Mouse (Mus musculus) forebrain, embryonic 13.5 days (tissue): ENCODE data around the gene Sema3f. TPM values are rescaled to one million over a fixed set of nuclear protein-coding genes. Genes with fewer than 3 reads are reported as not detected.
A peak's percentile ranks its signal among the peaks of the same experiment; 100 is the strongest.

ENCODE experiments used
- ATAC-seq: fragments of 200-750 bp; cut with Nextera tagmentation; 2 replicates; pipeline ENCODE4 v1.8.0; 2017
- H3K27ac ChIP-seq: fragments of 300-500 bp; sonication (generic); 2 replicates; pipeline ENCODE4 v1.5.1; 2015; ENCODE audit warnings: inconsistent platforms, mild to moderate bottlenecking, moderate library complexity
- H3K27me3 ChIP-seq: fragments of 300-500 bp; sonication (generic); 2 replicates; pipeline ENCODE4 v1.6.1; 2015; ENCODE audit warnings: mild to moderate bottlenecking, inconsistent platforms
- H3K36me3 ChIP-seq: fragments of 300-500 bp; sonication (generic); 2 replicates; pipeline ENCODE4 v1.6.1; 2015; ENCODE audit warnings: mild to moderate bottlenecking, inconsistent platforms; ENCODE audit not compliant: poor library complexity, severe bottlenecking
- H3K4me1 ChIP-seq: fragments of 300-500 bp; sonication (generic); 2 replicates; pipeline ENCODE4 v1.6.1; 2015; ENCODE audit warnings: inconsistent platforms
- H3K4me2 ChIP-seq: fragments of 300-500 bp; sonication (generic); 2 replicates; pipeline ENCODE4 v1.6.1; 2015; ENCODE audit warnings: inconsistent platforms, mild to moderate bottlenecking, moderate library complexity
- H3K4me3 ChIP-seq: fragments of 300-500 bp; sonication (generic); 2 replicates; pipeline ENCODE4 v1.5.1; 2015; ENCODE audit warnings: mild to moderate bottlenecking, inconsistent platforms
- H3K9ac ChIP-seq: fragments of 300-500 bp; sonication (generic); 2 replicates; pipeline ENCODE4 v1.6.1; 2015; ENCODE audit warnings: mild to moderate bottlenecking, inconsistent platforms
- H3K9me3 ChIP-seq: fragments of 300-500 bp; sonication (generic); replicated peaks from 2 replicates; pipeline ENCODE4 v1.6.1; 2016; ENCODE audit warnings: inconsistent platforms
- WGBS: fragments of 180-500 bp; shearing (Covaris S2); methylation state at CpG from one replicate; pipeline ENCODE4 v1.1.7; 2015; 5-methylcytosine and 5-hydroxymethylcytosine counted together
- polyA plus RNA-seq: library from polyadenylated mRNA; unstranded; fragments of >200 nt; fragmentation: Nextera tagmentation; extraction: Ambion mirVana; gene quantifications from 2 replicates; pipeline ENCODE4 v1.2.1, GENCODE M21; 2015

Sema3f gene
- polyA plus RNA-seq, 1 experiment from 2014 or later, result 6.8 TPM

- peak; percentile 81 for ATAC-seq
- Histone ChIP-seq H3K36me3 (no peaks in the 10 kb centered on the region), H3K9me3 (no peaks in the 10 kb centered on the region), H3K4me1 (peaks cover 25% of the 10 kb centered on the region), H3K27ac (peak overlapping the region; percentile 75), H3K4me2 (peak overlapping the region; percentile 14; the same call in 1 of the 2 replicates), H3K27me3 (no peaks in the 10 kb centered on the region), H3K4me3 (no peak overlapping the region), H3K9ac (peak overlapping the region; percentile 26)
- WGBS, result 21% methylated on average over 12 of the region's 12 CpGs
Observed at GRCm38 (mm10) chr9:107650708-107651481, 59.4 kb downstream of the Sema3f start.

GRCm38 (mm10) chr9:107650225-107650624 lies 60.0 kb downstream of the Sema3f start:
- no peaks in the 10 kb centered on the region for H3K27me3 ChIP-seq
- H3K4me3 ChIP-seq, result no peak overlapping the region
- peaks cover 29% of the 10 kb centered on the region for H3K4me1 ChIP-seq
- H3K4me2 ChIP-seq, result peak overlapping the region; percentile 14; the same call in 1 of the 2 replicates
- H3K9me3 ChIP-seq, result no peaks in the 10 kb centered on the region
- H3K36me3 ChIP-seq, result no peaks in the 10 kb centered on the region
- peak; percentile 19; the same call in 1 of the 2 replicates for ATAC-seq
- H3K27ac ChIP-seq, result peak overlapping the region; percentile 75
- 65% methylated on average over 7 of the region's 7 CpGs for WGBS
- H3K9ac ChIP-seq, result peak overlapping the region; percentile 26; the same call in 1 of the 2 replicates

GRCm38 (mm10) chr9:107648767-107649166 lies 61.5 kb downstream of the Sema3f start:
- ATAC-seq, result no peak
- 60% methylated on average over 3 of the region's 3 CpGs for WGBS
- Histone ChIP-seq H3K27me3 (no peaks in the 10 kb centered on the region), H3K9me3 (no peaks in the 10 kb centered on the region), H3K27ac (no peak overlapping the region), H3K36me3 (no peaks in the 10 kb centered on the region), H3K4me2 (no peak overlapping the region), H3K9ac (no peak overlapping the region), H3K4me3 (no peak overlapping the region), H3K4me1 (peaks cover 39% of the 10 kb centered on the region)

GRCm38 (mm10) chr9:107646975-107647374 lies 63.3 kb downstream of the Sema3f start:
- Histone ChIP-seq H3K36me3 (no peaks in the 10 kb centered on the region), H3K27me3 (no peaks in the 10 kb centered on the region), H3K9me3 (no peaks in the 10 kb centered on the region), H3K4me3 (no peak overlapping the region), H3K9ac (no peak overlapping the region), H3K4me1 (peaks cover 41% of the 10 kb centered on the region), H3K27ac (no peak overlapping the region), H3K4me2 (no peak overlapping the region)
- 83% methylated on average over 6 of the region's 6 CpGs for WGBS
- ATAC-seq, result no peak

- H3K4me3 ChIP-seq, result no peak overlapping the region
- no peaks in the 10 kb centered on the region for H3K27me3 ChIP-seq
- peaks cover 40% of the 10 kb centered on the region for H3K4me1 ChIP-seq
- H3K36me3 ChIP-seq, result no peaks in the 10 kb centered on the region
- peak; percentile 58 for ATAC-seq
- no peak overlapping the region for H3K9ac ChIP-seq
- 9% methylated on average over 5 of the region's 5 CpGs for WGBS
- H3K4me2 ChIP-seq, result no peak overlapping the region
- H3K27ac ChIP-seq, result no peak overlapping the region
- H3K9me3 ChIP-seq, result no peaks in the 10 kb centered on the region
Observed at GRCm38 (mm10) chr9:107645577-107645976, 64.7 kb downstream of the Sema3f start.

- no peak overlapping the region for H3K4me3 ChIP-seq
- no peaks in the 10 kb centered on the region for H3K27me3 ChIP-seq
- ATAC-seq, result 0 out of 2 replicates have a peak, but pooled peaks have one; percentile 6
- WGBS, result 52% methylated on average over 7 of the region's 7 CpGs
- peak overlapping the region; percentile 67; the same call in 1 of the 2 replicates for H3K4me2 ChIP-seq
- no peaks in the 10 kb centered on the region for H3K36me3 ChIP-seq
- H3K27ac ChIP-seq, result no peak overlapping the region
- H3K9me3 ChIP-seq, result no peaks in the 10 kb centered on the region
- peaks cover 39% of the 10 kb centered on the region for H3K4me1 ChIP-seq
- peak overlapping the region; percentile 66; the same call in 1 of the 2 replicates for H3K9ac ChIP-seq
Observed at GRCm38 (mm10) chr9:107645153-107645510, 65.1 kb downstream of the Sema3f start.

GRCm38 (mm10) chr9:107644495-107645152 lies 65.7 kb downstream of the Sema3f start:
- Histone ChIP-seq H3K4me2 (peak overlapping the region; percentile 67), H3K4me3 (peak overlapping the region; percentile 37), H3K9me3 (no peaks in the 10 kb centered on the region), H3K27ac (0 out of 2 replicates have a peak overlapping the region, but pooled peaks have one; percentile 35), H3K36me3 (no peaks in the 10 kb centered on the region), H3K4me1 (peaks cover 37% of the 10 kb centered on the region), H3K27me3 (no peaks in the 10 kb centered on the region), H3K9ac (peak overlapping the region; percentile 66)
- 4% methylated on average over 35 of the region's 35 CpGs for WGBS
- peak; percentile 73 for ATAC-seq

GRCm38 (mm10) chr9:107643544-107644214 lies 66.6 kb downstream of the Sema3f start:
- Histone ChIP-seq H3K27me3 (no peaks in the 10 kb centered on the region), H3K4me3 (no peak overlapping the region), H3K4me1 (peaks cover 34% of the 10 kb centered on the region), H3K27ac (no peak overlapping the region), H3K9ac (no peak overlapping the region), H3K4me2 (peak overlapping the region; percentile 67), H3K36me3 (no peaks in the 10 kb centered on the region), H3K9me3 (no peaks in the 10 kb centered on the region)
- no peak for ATAC-seq
- WGBS, result 93% methylated on average over 13 of the region's 13 CpGs

- Histone ChIP-seq H3K9ac (0 out of 2 replicates have a peak overlapping the region, but pooled peaks have one; percentile 0), H3K27me3 (no peaks in the 10 kb centered on the region), H3K4me3 (no peak overlapping the region), H3K27ac (peak overlapping the region; percentile 49), H3K36me3 (no peaks in the 10 kb centered on the region), H3K4me2 (no peak overlapping the region), H3K9me3 (no peaks in the 10 kb centered on the region), H3K4me1 (peaks cover 47% of the 10 kb centered on the region)
- ATAC-seq, result no peak
- WGBS, result 16% methylated on average over 8 of the region's 8 CpGs
Observed at GRCm38 (mm10) chr9:107641666-107642065, 68.6 kb downstream of the Sema3f start.

GRCm38 (mm10) chr9:107640257-107640772 lies 70.0 kb downstream of the Sema3f start:
- no peak for ATAC-seq
- Histone ChIP-seq H3K4me1 (peaks cover 56% of the 10 kb centered on the region), H3K4me2 (no peak overlapping the region), H3K27ac (no peak overlapping the region), H3K4me3 (no peak overlapping the region), H3K9me3 (no peaks in the 10 kb centered on the region), H3K27me3 (no peaks in the 10 kb centered on the region), H3K9ac (no peak overlapping the region; the same call in 1 of the 2 replicates), H3K36me3 (no peaks in the 10 kb centered on the region)
- WGBS, result 38% methylated on average over 8 of the region's 8 CpGs

GRCm38 (mm10) chr9:107637070-107637469 lies 73.2 kb downstream of the Sema3f start:
- H3K9ac ChIP-seq, result peak overlapping the region; percentile 48
- H3K4me2 ChIP-seq, result peak overlapping the region; percentile 31
- ATAC-seq, result peak; percentile 41
- no peak overlapping the region; the same call in 1 of the 2 replicates for H3K4me3 ChIP-seq
- no peaks in the 10 kb centered on the region for H3K9me3 ChIP-seq
- WGBS, result 2% methylated on average over 7 of the region's 7 CpGs
- H3K4me1 ChIP-seq, result peaks cover 68% of the 10 kb centered on the region
- peak overlapping the region; percentile 89 for H3K27ac ChIP-seq
- no peaks in the 10 kb centered on the region for H3K36me3 ChIP-seq
- H3K27me3 ChIP-seq, result no peaks in the 10 kb centered on the region
